Mouse (Mus musculus): Measurements from ENCODE around the gene Slc17a3. TPM values are rescaled to one million over a fixed set of nuclear protein-coding genes. Genes with fewer than 3 reads are reported as not detected.

Gene Slc17a3
- polyA plus RNA-seq, 1 experiment = not detected

DNA sequence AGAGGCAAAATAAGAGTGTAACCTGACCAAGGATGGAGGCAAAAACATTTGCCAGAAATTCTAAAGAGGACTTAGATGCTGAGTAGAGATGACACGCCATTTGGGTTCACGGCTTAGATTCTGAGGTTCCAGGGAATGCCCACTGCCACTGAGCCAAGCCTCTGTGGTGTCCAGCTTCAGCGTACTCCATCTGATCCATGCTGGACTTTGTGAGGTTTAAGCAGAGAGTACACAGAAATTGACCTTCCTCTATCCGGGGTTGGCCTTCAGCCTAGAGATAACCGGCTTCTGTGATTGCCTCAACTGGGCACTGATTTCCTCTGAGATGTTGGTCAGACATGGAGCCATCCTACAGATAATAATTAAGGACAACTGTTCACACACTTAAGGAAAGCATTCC lies 2.6 kb upstream of the Slc17a3 start:
- DNase-seq (ENCODE audit: low read depth) = no peak
- no peak for TF ChIP-seq CTCF (IDR thresholded peaks at IDR 0.05; ENCODE audit: borderline replicate concordance, extremely low read depth, insufficient read depth, insufficient read length)
- TF ChIP-seq POLR2A (IDR thresholded peaks at IDR 0.05; ENCODE audit: borderline replicate concordance, extremely low read depth, insufficient read depth, insufficient read length, poor library complexity, severe bottlenecking) = no peak

GRCm38 (mm10) chr13:23845851-23846250 lies 6.6 kb downstream of the Slc17a3 start:
- DNase-seq (ENCODE audit: low read depth) = no peak
- TF ChIP-seq CTCF (IDR thresholded peaks at IDR 0.05; ENCODE audit: borderline replicate concordance, extremely low read depth, insufficient read depth, insufficient read length) (no peak), POLR2A (IDR thresholded peaks at IDR 0.05; ENCODE audit: borderline replicate concordance, extremely low read depth, insufficient read depth, insufficient read length, poor library complexity, severe bottlenecking) (no peak)

- TF ChIP-seq POLR2A (IDR thresholded peaks at IDR 0.05; ENCODE audit: borderline replicate concordance, extremely low read depth, insufficient read depth, insufficient read length, poor library complexity, severe bottlenecking) = no peak
- no peak for TF ChIP-seq CTCF (IDR thresholded peaks at IDR 0.05; ENCODE audit: borderline replicate concordance, extremely low read depth, insufficient read depth, insufficient read length)
- peak; percentile 34 for DNase-seq (ENCODE audit: low read depth)
These were observed 10.1 kb downstream of the Slc17a3 start for GRCm38 (mm10) chr13:23849299-23849698.

GRCm38 (mm10) chr13:23856401-23856800 lies 17.2 kb downstream of the Slc17a3 start:
- DNase-seq (ENCODE audit: low read depth) = no peak
- no peak for TF ChIP-seq POLR2A (IDR thresholded peaks at IDR 0.05; ENCODE audit: borderline replicate concordance, extremely low read depth, insufficient read depth, insufficient read length, poor library complexity, severe bottlenecking)
- TF ChIP-seq CTCF (IDR thresholded peaks at IDR 0.05; ENCODE audit: borderline replicate concordance, extremely low read depth, insufficient read depth, insufficient read length) = no peak

GRCm38 (mm10) chr13:23861815-23862214 lies 22.6 kb downstream of the Slc17a3 start:
- no peak for TF ChIP-seq POLR2A (IDR thresholded peaks at IDR 0.05; ENCODE audit: borderline replicate concordance, extremely low read depth, insufficient read depth, insufficient read length, poor library complexity, severe bottlenecking)
- TF ChIP-seq CTCF (IDR thresholded peaks at IDR 0.05; ENCODE audit: borderline replicate concordance, extremely low read depth, insufficient read depth, insufficient read length) = no peak
- no peak for DNase-seq (ENCODE audit: low read depth)

DNA sequence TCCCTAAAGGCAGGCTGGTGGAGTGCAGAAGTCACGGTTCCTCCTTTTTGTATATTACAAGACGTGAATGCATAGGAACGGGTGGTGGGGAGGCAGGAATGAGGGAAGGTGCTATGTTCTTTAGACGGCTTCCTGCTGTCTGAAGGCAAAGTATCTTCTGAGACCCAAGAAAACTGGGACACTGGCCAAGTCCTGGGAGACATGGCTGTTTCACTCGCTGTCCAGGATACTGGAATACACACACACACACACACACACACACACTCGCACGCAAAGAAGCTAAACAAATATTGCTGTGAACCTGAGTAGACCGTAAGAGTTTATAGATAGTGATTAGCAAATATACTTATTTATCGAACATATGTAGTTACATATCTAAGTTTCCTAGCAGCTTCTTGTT lies 25.5 kb downstream of the Slc17a3 start:
- no peak for DNase-seq (ENCODE audit: low read depth)
- TF ChIP-seq POLR2A (IDR thresholded peaks at IDR 0.05; ENCODE audit: borderline replicate concordance, extremely low read depth, insufficient read depth, insufficient read length, poor library complexity, severe bottlenecking) = no peak

- no peak for TF ChIP-seq POLR2A (IDR thresholded peaks at IDR 0.05; ENCODE audit: borderline replicate concordance, extremely low read depth, insufficient read depth, insufficient read length, poor library complexity, severe bottlenecking)
- TF ChIP-seq CTCF (IDR thresholded peaks at IDR 0.05; ENCODE audit: borderline replicate concordance, extremely low read depth, insufficient read depth, insufficient read length) = no peak
- DNase-seq (ENCODE audit: low read depth) = no peak
These were observed 27.0 kb downstream of the Slc17a3 start for GRCm38 (mm10) chr13:23866086-23866710.

DNA sequence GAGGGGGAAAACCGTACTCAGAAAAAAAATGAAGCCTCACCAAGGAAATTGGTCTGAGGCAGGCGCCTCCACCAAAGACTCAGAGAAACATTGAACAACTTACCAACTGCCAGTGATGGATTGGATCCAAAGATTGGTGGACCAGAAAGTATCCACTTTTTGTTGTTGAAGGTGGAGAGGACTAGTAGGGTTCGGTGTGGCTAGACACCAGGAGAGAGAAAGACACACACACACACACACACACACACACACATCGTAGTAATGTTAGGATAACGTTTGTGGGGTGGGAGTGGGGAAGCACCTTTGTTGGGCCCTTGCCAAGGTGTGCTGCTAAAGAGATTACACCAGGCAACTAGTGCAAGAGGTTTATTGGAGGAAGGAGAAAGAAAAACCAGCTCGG lies 27.8 kb downstream of the Slc17a3 start:
- no peak for DNase-seq (ENCODE audit: low read depth)
- no peak for TF ChIP-seq CTCF (IDR thresholded peaks at IDR 0.05; ENCODE audit: borderline replicate concordance, extremely low read depth, insufficient read depth, insufficient read length)
- no peak for TF ChIP-seq POLR2A (IDR thresholded peaks at IDR 0.05; ENCODE audit: borderline replicate concordance, extremely low read depth, insufficient read depth, insufficient read length, poor library complexity, severe bottlenecking)

DNA sequence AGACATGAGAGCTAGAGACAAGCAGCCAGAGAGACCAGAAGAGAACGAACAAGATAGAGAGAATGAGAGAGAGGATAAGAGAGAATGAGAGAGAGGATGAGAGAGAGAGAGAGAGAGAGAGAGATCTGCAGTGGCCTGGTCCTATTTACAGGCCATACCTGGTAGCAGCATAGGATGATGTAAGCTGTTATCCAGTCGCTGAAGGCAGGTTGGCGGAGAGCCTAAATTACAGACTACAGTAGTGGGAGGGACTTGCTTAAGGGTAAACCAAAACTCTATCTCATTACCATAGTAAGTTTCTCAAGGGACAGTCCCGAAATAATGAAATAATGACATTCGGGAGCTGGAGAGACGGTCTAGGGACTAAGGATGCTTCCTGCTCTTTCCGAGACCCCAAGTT lies 28.2 kb downstream of the Slc17a3 start, which contains the start of gene Slc17a1:
Slc17a1 (plus strand) TSS at position 346 of the 400 bp plus-strand sequence.
- no peak for TF ChIP-seq POLR2A (IDR thresholded peaks at IDR 0.05; ENCODE audit: borderline replicate concordance, extremely low read depth, insufficient read depth, insufficient read length, poor library complexity, severe bottlenecking)
- no peak for TF ChIP-seq CTCF (IDR thresholded peaks at IDR 0.05; ENCODE audit: borderline replicate concordance, extremely low read depth, insufficient read depth, insufficient read length)
- DNase-seq (ENCODE audit: low read depth) = peak; percentile 13

DNA sequence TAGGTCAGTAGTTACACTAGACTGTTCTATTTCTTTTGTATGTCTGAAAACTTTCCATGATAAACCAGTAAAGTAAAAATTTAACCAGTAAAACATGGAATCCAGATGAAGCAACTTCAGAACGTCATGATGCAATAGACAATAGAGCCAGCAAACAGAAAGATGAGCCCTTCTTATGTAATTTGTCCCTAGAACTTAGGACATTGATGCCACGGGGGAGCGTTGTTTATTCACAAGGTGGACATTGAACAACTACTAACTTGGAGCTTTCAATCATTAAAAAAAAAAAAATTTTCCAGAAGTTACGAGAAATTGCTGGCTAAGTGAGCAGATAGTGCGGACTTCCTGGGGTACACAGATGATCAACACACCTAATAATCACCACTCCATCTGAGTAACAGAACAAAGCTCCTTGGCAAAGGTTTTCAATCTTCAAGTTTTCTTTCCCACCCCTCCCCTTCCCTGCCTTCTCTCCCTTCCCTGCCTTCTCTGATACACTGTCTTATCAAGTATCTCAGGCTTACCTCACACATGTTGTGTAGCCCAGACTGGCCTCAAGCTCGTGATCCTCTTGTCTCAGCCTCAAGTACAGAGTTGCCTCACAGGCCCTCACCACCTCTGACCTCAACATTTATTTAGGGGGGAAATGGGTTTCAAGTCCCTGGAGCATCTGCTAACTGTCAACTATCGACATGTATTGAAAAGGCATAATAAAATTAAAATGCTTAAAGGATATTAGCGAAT lies 29.7 kb downstream of the Slc17a3 start:
- no peak for DNase-seq (ENCODE audit: low read depth)
- no peak for TF ChIP-seq CTCF (IDR thresholded peaks at IDR 0.05; ENCODE audit: borderline replicate concordance, extremely low read depth, insufficient read depth, insufficient read length)
- no peak for TF ChIP-seq POLR2A (IDR thresholded peaks at IDR 0.05; ENCODE audit: borderline replicate concordance, extremely low read depth, insufficient read depth, insufficient read length, poor library complexity, severe bottlenecking)

DNA sequence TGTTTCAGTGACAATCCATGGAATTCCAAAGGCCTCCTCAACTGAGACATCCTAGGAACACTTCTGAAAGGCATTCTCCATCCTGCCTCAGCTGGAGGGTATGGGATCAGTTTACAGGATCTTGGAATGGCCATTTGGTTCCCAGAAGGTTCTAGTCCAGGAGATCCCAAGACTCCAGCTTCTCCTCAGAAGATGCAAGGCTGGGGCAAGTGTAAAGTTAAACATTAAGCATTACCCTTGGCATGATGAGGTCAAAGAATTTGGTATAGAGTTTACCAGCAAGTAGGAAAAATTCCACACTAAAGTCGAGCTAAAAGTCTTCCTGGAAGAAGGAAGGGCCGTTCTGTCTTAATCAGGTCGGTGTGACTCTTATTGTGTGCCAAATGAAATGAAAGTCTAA lies 30.8 kb downstream of the Slc17a3 start:
- no peak for DNase-seq (ENCODE audit: low read depth)
- TF ChIP-seq CTCF (IDR thresholded peaks at IDR 0.05; ENCODE audit: borderline replicate concordance, extremely low read depth, insufficient read depth, insufficient read length) (no peak), POLR2A (IDR thresholded peaks at IDR 0.05; ENCODE audit: borderline replicate concordance, extremely low read depth, insufficient read depth, insufficient read length, poor library complexity, severe bottlenecking) (no peak)

GRCm38 (mm10) chr13:23873141-23873540 lies 33.9 kb downstream of the Slc17a3 start:
- DNase-seq (ENCODE audit: low read depth) = no peak
- no peak for TF ChIP-seq CTCF (IDR thresholded peaks at IDR 0.05; ENCODE audit: borderline replicate concordance, extremely low read depth, insufficient read depth, insufficient read length)

Measured in brain, embryonic 14.5 days (tissue).